Mouse (Mus musculus): ENCODE data around the gene Cilp2. TPM values are rescaled to one million over a fixed set of nuclear protein-coding genes. Genes with fewer than 3 reads are reported as not detected.
A peak's percentile ranks its signal among the peaks of the same experiment; 100 is the strongest.

The Cilp2 gene
- total RNA-seq, 2 experiments from 2014 or later = 0.89 to 1.3 TPM

- DNase-seq (ENCODE audit: extremely low spot score in 1 of 2, low spot score in 1 of 2) = no peak
These were observed 10.1 kb downstream of the Cilp2 start for GRCm38 (mm10) chr8:69877396-69877795.

- no peak for DNase-seq (ENCODE audit: extremely low spot score in 1 of 2, low spot score in 1 of 2)
These were observed 10.5 kb downstream of the Cilp2 start for GRCm38 (mm10) chr8:69876967-69877366.

GRCm38 (mm10) chr8:69876097-69876496, 11.4 kb downstream of the Cilp2 start:
- no peak for DNase-seq (ENCODE audit: extremely low spot score in 1 of 2, low spot score in 1 of 2)

- DNase-seq (ENCODE audit: extremely low spot score in 1 of 2, low spot score in 1 of 2) = no peak
These were observed 12.8 kb downstream of the Cilp2 start for GRCm38 (mm10) chr8:69874654-69875053.

GRCm38 (mm10) chr8:69874155-69874554, 13.3 kb downstream of the Cilp2 start:
- peak; percentile 65 to 88 for DNase-seq (ENCODE audit: extremely low spot score in 1 of 2, low spot score in 1 of 2)

GRCm38 (mm10) chr8:69870907-69871306, 16.6 kb downstream of the Cilp2 start:
- no peak for DNase-seq (ENCODE audit: extremely low spot score in 1 of 2, low spot score in 1 of 2)

- no peak for DNase-seq (ENCODE audit: extremely low spot score in 1 of 2, low spot score in 1 of 2)
These were observed 17.3 kb downstream of the Cilp2 start for GRCm38 (mm10) chr8:69870003-69870765.

- DNase-seq (ENCODE audit: extremely low spot score in 1 of 2, low spot score in 1 of 2) = no peak
These were observed 19.7 kb downstream of the Cilp2 start for GRCm38 (mm10) chr8:69867696-69868326.

- DNase-seq (ENCODE audit: extremely low spot score in 1 of 2, low spot score in 1 of 2) = no peak
These were observed 23.3 kb downstream of the Cilp2 start for GRCm38 (mm10) chr8:69864180-69864579.

GRCm38 (mm10) chr8:69863387-69864020, 24.0 kb downstream of the Cilp2 start:
- no peak for DNase-seq (ENCODE audit: extremely low spot score in 1 of 2, low spot score in 1 of 2)

- no peak for DNase-seq (ENCODE audit: extremely low spot score in 1 of 2, low spot score in 1 of 2)
These were observed 26.2 kb downstream of the Cilp2 start for GRCm38 (mm10) chr8:69861251-69861650.

GRCm38 (mm10) chr8:69860807-69861206, 26.7 kb downstream of the Cilp2 start:
- DNase-seq (ENCODE audit: extremely low spot score in 1 of 2, low spot score in 1 of 2) = no peak

GRCm38 (mm10) chr8:69853869-69854268, 33.6 kb downstream of the Cilp2 start:
- no peak for DNase-seq (ENCODE audit: extremely low spot score in 1 of 2, low spot score in 1 of 2)

GRCm38 (mm10) chr8:69850926-69851506, 36.5 kb downstream of the Cilp2 start:
- no peak for DNase-seq (ENCODE audit: extremely low spot score in 1 of 2, low spot score in 1 of 2)

- DNase-seq (ENCODE audit: extremely low spot score in 1 of 2, low spot score in 1 of 2) = no peak
These were observed 37.6 kb downstream of the Cilp2 start for GRCm38 (mm10) chr8:69849899-69850298.

- DNase-seq (ENCODE audit: extremely low spot score in 1 of 2, low spot score in 1 of 2) = no peak
These were observed 38.5 kb downstream of the Cilp2 start for GRCm38 (mm10) chr8:69848951-69849350.

- no peak for DNase-seq (ENCODE audit: extremely low spot score in 1 of 2, low spot score in 1 of 2)
These were observed 40.1 kb downstream of the Cilp2 start for GRCm38 (mm10) chr8:69847167-69848065.

- no peak for DNase-seq (ENCODE audit: extremely low spot score in 1 of 2, low spot score in 1 of 2)
These were observed 50.3 kb downstream of the Cilp2 start for GRCm38 (mm10) chr8:69837057-69837682.

GRCm38 (mm10) chr8:69832298-69832853, 55.1 kb downstream of the Cilp2 start, which contains the start of gene Pbx4:
Gene Pbx4 (plus strand): TSS chr8:69832491.
- peak; percentile 72 to 76 for DNase-seq (ENCODE audit: extremely low spot score in 1 of 2, low spot score in 1 of 2)
